Mouse (Mus musculus): ENCODE data around the gene Stab1. TPM values are rescaled to one million over a fixed set of nuclear protein-coding genes. Genes with fewer than 3 reads are reported as not detected.

Gene Stab1
- total and polyA plus RNA-seq, 2 experiments from 2014 or later = 11.7 to 25.5 TPM

DNA sequence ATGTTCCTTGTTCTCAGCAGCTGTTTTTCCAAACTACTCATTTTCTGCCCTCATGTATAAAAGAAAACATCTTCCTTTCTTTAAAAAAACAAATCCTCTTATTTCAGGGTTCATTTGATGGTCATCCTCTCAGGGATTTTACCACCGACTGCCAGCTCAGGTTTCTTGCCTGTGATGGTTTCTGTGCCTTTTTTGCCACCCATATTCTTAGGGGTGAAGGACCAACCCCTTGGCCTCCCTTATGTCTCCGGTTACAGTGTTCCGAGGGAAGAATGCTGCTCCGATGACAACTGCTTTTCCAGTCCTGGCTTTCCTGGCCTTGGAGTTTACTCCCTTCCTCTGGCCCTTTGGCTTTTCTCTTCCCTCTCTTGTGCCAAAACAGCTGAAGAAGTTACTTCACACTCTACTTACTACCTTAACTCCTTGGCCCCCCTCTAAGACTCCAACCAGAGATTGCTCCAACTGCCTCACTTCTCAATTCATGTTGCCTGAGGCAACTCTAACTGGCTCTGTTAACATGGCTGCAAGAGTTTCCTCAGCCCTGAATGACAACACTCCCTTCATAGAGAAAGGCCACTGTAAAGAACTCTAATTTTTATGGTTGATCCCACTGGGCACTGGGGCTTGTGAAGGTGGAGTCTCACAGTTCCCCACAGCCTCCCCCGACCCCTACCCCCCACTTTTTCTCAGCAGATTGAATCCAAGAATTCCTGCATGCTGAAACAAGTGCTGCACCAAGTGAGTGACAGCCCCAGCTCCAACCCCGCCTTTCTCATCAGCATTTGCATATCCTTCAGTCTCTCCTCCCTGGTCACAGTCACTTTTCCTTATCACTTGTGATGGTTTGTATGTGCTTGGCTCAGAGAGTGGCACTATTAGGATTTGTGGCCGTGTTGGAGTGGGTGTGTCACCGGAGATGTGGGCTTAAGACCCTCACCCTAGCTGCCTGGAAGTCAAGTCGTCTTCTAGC lies 43.0 kb downstream of the Stab1 start:
- DNase-seq (ENCODE audit: low spot score) = no peak
- TF ChIP-seq CTCF (IDR thresholded peaks at IDR 0.05) = no peak
- Histone ChIP-seq H3K27ac (ENCODE audit: low read depth, low read length) (0 out of 2 replicates have a peak overlapping the region, but pooled peaks have one; percentile 18), H3K4me1 (ENCODE audit: insufficient read depth, low read length) (peaks cover 6% of the 10 kb centered on the region; the same call in 1 of the 2 replicates), H3K36me3 (ENCODE audit: insufficient read depth, low read length) (no peaks in the 10 kb centered on the region), H3K27me3 (ENCODE audit: insufficient read depth, low read length) (no peaks in the 10 kb centered on the region), H3K9me3 (ENCODE audit: low read length) (no peaks in the 10 kb centered on the region), H3K9ac (replicated peaks; ENCODE audit: low read length, poor library complexity, severe bottlenecking) (no peak overlapping the region), H3K4me3 (ENCODE audit: low read depth, low read length) (no peak overlapping the region), H3K4me2 (ENCODE audit: low read depth, low read length, poor library complexity, severe bottlenecking) (no peak overlapping the region)
- ATAC-seq (ENCODE audit: low FRiP score) = no peak
- 77% methylated on average over 9 of the region's 9 CpGs for WGBS

DNA sequence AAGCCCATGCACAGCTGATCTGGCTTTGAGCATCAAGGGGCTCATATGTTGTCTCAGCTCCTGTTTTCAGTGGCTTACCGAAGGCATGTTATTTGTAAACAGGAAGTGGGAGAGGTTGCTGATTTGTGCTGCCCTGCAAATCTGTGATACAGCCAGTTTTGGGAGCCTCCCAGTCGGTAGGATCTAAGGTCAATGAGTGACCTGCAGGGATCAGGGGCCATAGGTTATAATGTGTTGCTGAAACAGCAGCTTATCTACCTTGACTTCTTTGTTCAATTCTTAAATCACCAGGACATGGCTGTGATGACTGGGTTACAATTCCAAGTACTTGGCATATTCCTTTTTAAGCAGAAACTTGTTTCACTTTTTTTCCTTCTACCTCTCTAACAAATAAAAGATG lies 52.9 kb downstream of the Stab1 start:
- no peak for ATAC-seq (ENCODE audit: low FRiP score)
- H3K27me3 ChIP-seq (ENCODE audit: insufficient read depth, low read length) = no peaks in the 10 kb centered on the region
- 68% methylated on average over 2 of the region's 2 CpGs for WGBS
- DNase-seq (ENCODE audit: low spot score) = no peak
- H3K9me3 ChIP-seq (ENCODE audit: low read length) = no peaks in the 10 kb centered on the region
- H3K9ac ChIP-seq (replicated peaks; ENCODE audit: low read length, poor library complexity, severe bottlenecking) = no peak overlapping the region
- no peak overlapping the region for H3K27ac ChIP-seq (ENCODE audit: low read depth, low read length)
- H3K4me3 ChIP-seq (ENCODE audit: low read depth, low read length) = no peak overlapping the region
- peaks cover 35% of the 10 kb centered on the region for H3K36me3 ChIP-seq (ENCODE audit: insufficient read depth, low read length)
- TF ChIP-seq CTCF (IDR thresholded peaks at IDR 0.05) = no peak
- H3K4me2 ChIP-seq (ENCODE audit: low read depth, low read length, poor library complexity, severe bottlenecking) = no peak overlapping the region
- H3K4me1 ChIP-seq (ENCODE audit: insufficient read depth, low read length) = no peaks in the 10 kb centered on the region

DNA sequence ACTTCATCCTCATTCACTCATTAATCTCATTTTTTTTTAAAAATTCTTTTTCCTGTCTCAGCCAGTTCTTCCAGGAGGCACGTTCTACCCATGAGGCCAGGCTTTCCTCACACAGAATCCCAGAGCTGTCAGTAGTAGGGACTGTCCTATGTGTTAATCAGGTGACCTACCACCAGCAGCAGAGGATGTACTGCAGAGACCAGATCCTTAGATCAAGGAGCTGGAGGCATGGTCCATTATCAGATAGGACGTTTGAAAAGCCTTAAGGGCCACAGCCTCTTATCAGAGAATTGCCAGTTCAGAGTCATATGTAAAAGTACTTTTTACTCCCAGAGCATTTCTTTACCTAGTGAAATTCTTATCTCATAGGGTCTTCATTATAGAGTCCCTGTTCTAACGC lies 54.4 kb downstream of the Stab1 start:
- no peak overlapping the region for H3K9ac ChIP-seq (replicated peaks; ENCODE audit: low read length, poor library complexity, severe bottlenecking)
- DNase-seq (ENCODE audit: low spot score) (no peak), ATAC-seq (ENCODE audit: low FRiP score) (no peak)
- no peaks in the 10 kb centered on the region for H3K27me3 ChIP-seq (ENCODE audit: insufficient read depth, low read length)
- H3K4me3 ChIP-seq (ENCODE audit: low read depth, low read length) = no peak overlapping the region
- WGBS = 83% methylated on average over 3 of the region's 3 CpGs
- H3K4me1 ChIP-seq (ENCODE audit: insufficient read depth, low read length) = no peaks in the 10 kb centered on the region
- H3K27ac ChIP-seq (ENCODE audit: low read depth, low read length) = no peak overlapping the region
- no peaks in the 10 kb centered on the region for H3K9me3 ChIP-seq (ENCODE audit: low read length)
- H3K36me3 ChIP-seq (ENCODE audit: insufficient read depth, low read length) = peaks cover 45% of the 10 kb centered on the region
- no peak overlapping the region for H3K4me2 ChIP-seq (ENCODE audit: low read depth, low read length, poor library complexity, severe bottlenecking)
- no peak for TF ChIP-seq CTCF (IDR thresholded peaks at IDR 0.05)

- Histone ChIP-seq H3K4me1 (ENCODE audit: insufficient read depth, low read length) (no peaks in the 10 kb centered on the region), H3K36me3 (ENCODE audit: insufficient read depth, low read length) (peaks cover 38% of the 10 kb centered on the region), H3K4me3 (ENCODE audit: low read depth, low read length) (no peak overlapping the region), H3K27ac (ENCODE audit: low read depth, low read length) (no peak overlapping the region), H3K4me2 (ENCODE audit: low read depth, low read length, poor library complexity, severe bottlenecking) (no peak overlapping the region), H3K27me3 (ENCODE audit: insufficient read depth, low read length) (no peaks in the 10 kb centered on the region), H3K9me3 (ENCODE audit: low read length) (no peaks in the 10 kb centered on the region), H3K9ac (replicated peaks; ENCODE audit: low read length, poor library complexity, severe bottlenecking) (no peak overlapping the region)
- no peak for TF ChIP-seq CTCF (IDR thresholded peaks at IDR 0.05)
- ATAC-seq (ENCODE audit: low FRiP score) (no peak), DNase-seq (ENCODE audit: low spot score) (no peak)
- 85% methylated on average over 5 of the region's 5 CpGs for WGBS
These were observed 56.3 kb downstream of the Stab1 start for GRCm38 (mm10) chr14:31112187-31112586.

GRCm38 (mm10) chr14:31110613-31111012 lies 57.8 kb downstream of the Stab1 start:
- Histone ChIP-seq H3K27me3 (ENCODE audit: insufficient read depth, low read length) (no peaks in the 10 kb centered on the region), H3K36me3 (ENCODE audit: insufficient read depth, low read length) (peaks cover 42% of the 10 kb centered on the region), H3K4me1 (ENCODE audit: insufficient read depth, low read length) (no peaks in the 10 kb centered on the region), H3K9me3 (ENCODE audit: low read length) (no peaks in the 10 kb centered on the region), H3K4me3 (ENCODE audit: low read depth, low read length) (no peak overlapping the region), H3K27ac (ENCODE audit: low read depth, low read length) (no peak overlapping the region), H3K9ac (replicated peaks; ENCODE audit: low read length, poor library complexity, severe bottlenecking) (no peak overlapping the region), H3K4me2 (ENCODE audit: low read depth, low read length, poor library complexity, severe bottlenecking) (no peak overlapping the region)
- ATAC-seq (ENCODE audit: low FRiP score) (no peak), DNase-seq (ENCODE audit: low spot score) (no peak)
- 91% methylated on average over 3 of the region's 3 CpGs for WGBS
- no peak for TF ChIP-seq CTCF (IDR thresholded peaks at IDR 0.05)

DNA sequence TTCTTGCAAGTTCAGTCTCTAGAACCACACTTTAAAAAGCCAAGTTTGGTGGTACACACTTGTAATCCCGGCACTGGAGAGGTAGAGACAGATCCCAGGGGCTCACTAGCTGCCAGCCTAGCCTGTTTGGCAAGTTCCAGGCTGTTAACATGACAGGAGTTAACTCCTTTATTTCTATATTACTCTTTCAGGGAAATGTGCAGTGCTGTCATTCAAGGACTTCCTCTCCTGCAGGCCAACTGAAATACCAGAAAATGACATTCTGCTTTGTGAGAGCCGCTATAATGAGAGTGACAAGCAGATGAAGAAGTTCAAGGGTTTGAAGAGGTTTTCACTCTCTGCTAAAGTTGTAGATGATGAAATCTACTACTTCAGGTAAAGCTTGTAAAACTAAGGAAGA lies 63.3 kb downstream of the Stab1 start:
- 92% methylated on average over 2 of the region's 2 CpGs for WGBS

More for the DNA sequence above, 63.3 kb downstream of the Stab1 start:
- no peaks in the 10 kb centered on the region for H3K9me3 ChIP-seq (ENCODE audit: low read length)
- no peaks in the 10 kb centered on the region for H3K27me3 ChIP-seq (ENCODE audit: insufficient read depth, low read length)
- DNase-seq (ENCODE audit: low spot score) (no peak), ATAC-seq (ENCODE audit: low FRiP score) (no peak)
- H3K9ac ChIP-seq (replicated peaks; ENCODE audit: low read length, poor library complexity, severe bottlenecking) = no peak overlapping the region
- no peaks in the 10 kb centered on the region for H3K4me1 ChIP-seq (ENCODE audit: insufficient read depth, low read length)
- no peak overlapping the region for H3K27ac ChIP-seq (ENCODE audit: low read depth, low read length)
- no peak overlapping the region for H3K4me3 ChIP-seq (ENCODE audit: low read depth, low read length)
- no peak overlapping the region for H3K4me2 ChIP-seq (ENCODE audit: low read depth, low read length, poor library complexity, severe bottlenecking)
- TF ChIP-seq CTCF (IDR thresholded peaks at IDR 0.05) = no peak
- H3K36me3 ChIP-seq (ENCODE audit: insufficient read depth, low read length) = peaks cover 52% of the 10 kb centered on the region

All from midbrain, postnatal 0 days (tissue).